Mouse (Mus musculus) bone marrow macrophage, adult 2 months (primary cell): ENCODE measurements at regions not wholly inside any gene's neighbourhood (a gene's known extent, or its start where the extent isn't known, plus 50 kb on each side); places are given as distances from the start of the nearest gene placed in this dataset.

Experiments
- CTCF ChIP-seq: IDR thresholded peaks from 2 replicates; pipeline ENCODE4 v1.5.1; 2012; ENCODE audit warnings: low read depth, mild to moderate bottlenecking, low read length, moderate library complexity
- POLR2A ChIP-seq: IDR thresholded peaks from 2 replicates; pipeline ENCODE4 v1.6.1; 2012; ENCODE audit warnings: mild to moderate bottlenecking, low read depth, low read length, borderline replicate concordance

- TF ChIP-seq CTCF, result no peak
- no peak for TF ChIP-seq POLR2A
Observed at GRCm38 (mm10) chr13:84064291-84064940, 157.7 kb upstream of the Tmem161b start.
